Mouse (Mus musculus) ES-Bruce4 (cell line): ENCODE results near the gene Dlgap1.

Experiments
- CTCF ChIP-seq: IDR thresholded peaks from one replicate; pipeline ENCODE4 v1.8.1; 2011; ENCODE audit warnings: low read depth, low read length
- EP300 ChIP-seq: IDR thresholded peaks from 2 replicates; pipeline ENCODE4 v1.6.1; 2011; ENCODE audit warnings: low read depth, low read length; ENCODE audit not compliant: insufficient read depth

GRCm38 (mm10) chr17:70854021-70854420 is 885.1 kb downstream of the Dlgap1 start:
- TF ChIP-seq EP300 (no peak), CTCF (no peak)
